Mouse (Mus musculus) heart, postnatal 36 days (tissue): ENCODE measurements at regions not wholly inside any gene's neighbourhood (a gene's known extent, or its start where the extent isn't known, plus 50 kb on each side); places are given as distances from the start of the nearest gene placed in this dataset.
"Not testable (repeated sequence)": the region's sequence is repeated elsewhere in the genome, so short reads cannot be mapped to it uniquely, and the experiment has no call there.

Experiments
- DNase-seq, 2 experiments: peaks; one replicate each; pipeline ENCODE4 v3.0.0; 2021 to 2022
- intact Hi-C: fragments of 180-260 bp; cut with DNase I; formaldehyde crosslinking; loops from one replicate; pipeline ENCODE4 v1.15.1; 2025

DNA sequence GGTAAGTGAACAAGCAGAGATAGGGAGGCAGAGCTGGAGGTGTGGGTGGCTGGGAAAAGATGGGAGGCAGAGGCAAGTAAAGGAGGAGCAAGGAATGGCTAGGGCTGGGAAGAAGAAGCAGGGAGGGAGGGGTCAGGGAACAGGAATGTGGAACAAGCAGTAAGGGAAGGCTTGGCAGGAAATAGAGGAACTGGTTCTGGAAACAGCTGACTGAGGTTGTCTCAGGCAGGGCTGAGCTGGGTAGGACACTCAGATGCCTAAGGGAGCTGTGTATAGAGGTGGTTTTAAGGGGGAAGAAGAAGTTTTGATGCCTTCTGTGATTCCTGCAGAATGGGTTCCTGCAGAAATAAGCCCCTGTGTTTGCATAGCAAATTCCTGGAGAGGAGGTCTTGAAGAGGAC is 92.7 kb downstream of the Nucb2 start:
- no peak for DNase-seq
- intact Hi-C loops, result no loop called here

DNA sequence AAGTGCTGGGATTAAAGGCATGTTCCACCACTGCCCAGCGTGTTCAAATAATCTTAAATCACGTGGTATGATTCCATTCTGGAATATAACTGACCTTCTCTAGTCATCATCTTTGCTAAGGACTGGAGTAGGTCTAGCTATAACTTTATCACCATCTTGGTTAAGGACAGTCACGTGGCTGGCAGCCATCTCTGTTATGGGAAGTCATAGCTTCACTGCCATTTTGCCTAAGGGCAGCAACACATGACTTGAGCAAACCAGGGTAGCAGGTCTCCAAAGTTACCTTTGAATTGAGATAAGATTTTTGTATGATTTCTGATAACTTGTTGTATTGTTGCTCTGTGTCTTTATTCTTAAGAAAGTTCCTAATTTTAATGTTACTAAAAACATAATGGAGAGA is 96.2 kb downstream of the Nucb2 start:
- DNase-seq, result no peak
- intact Hi-C loops, result no loop called here

GRCm38 (mm10) chr7:116603167-116603839 is 99.1 kb downstream of the Nucb2 start:
- DNase-seq, result peak in 1 of 2 experiments; percentile 10
- intact Hi-C loops, result no loop called here

DNA sequence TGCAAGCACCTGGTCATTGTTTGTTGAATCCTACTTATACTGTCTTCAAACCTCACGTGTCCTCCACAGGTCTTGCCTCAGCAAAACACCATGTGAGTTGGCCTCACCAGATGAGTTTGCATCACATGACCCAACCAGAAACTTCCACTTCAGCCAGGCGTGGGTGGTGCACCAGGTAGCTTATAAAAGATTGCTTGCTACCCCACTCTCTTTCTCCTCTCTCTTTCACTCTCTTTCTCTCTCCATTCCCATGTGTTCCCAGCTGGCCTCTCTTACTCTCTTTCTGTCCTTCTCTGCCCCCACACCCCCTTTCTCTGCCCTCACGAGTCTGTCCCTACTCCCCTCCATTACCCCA is 99.6 kb downstream of the Nucb2 start:
- intact Hi-C loops, result no loop called here
- no peak for DNase-seq

DNA sequence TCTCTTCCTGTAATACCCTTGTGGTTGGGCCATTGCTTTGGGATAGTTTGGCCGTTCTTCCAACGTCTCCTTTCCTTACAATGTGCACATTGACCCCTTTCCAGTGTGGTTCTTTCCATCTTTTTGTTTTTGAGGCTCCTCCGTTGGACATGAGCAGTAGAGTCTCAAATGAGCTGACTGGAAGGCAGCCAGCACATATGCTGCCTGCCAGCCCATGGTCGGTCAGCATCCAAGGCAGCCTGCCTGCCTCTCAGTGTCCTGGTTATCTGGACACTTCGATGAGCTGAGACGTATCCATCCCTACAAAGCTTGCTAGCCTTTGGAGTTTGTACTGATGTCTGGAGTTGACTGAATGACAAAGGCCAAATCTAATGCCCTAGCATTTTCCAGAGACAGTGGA is 102.1 kb downstream of the Nucb2 start:
- intact Hi-C loops, result loop anchor here (5.0 kb wide), 2 partner anchors 269 to 359 kb away; no protein-coding TSS in a partner anchor
- DNase-seq, result no peak

GRCm38 (mm10) chr7:116606751-116607483 is 102.7 kb downstream of the Nucb2 start:
- no peak for DNase-seq
- intact Hi-C loops, result loop anchor here (5.0 kb wide), 2 partner anchors 270 to 360 kb away; no protein-coding TSS in a partner anchor

DNA sequence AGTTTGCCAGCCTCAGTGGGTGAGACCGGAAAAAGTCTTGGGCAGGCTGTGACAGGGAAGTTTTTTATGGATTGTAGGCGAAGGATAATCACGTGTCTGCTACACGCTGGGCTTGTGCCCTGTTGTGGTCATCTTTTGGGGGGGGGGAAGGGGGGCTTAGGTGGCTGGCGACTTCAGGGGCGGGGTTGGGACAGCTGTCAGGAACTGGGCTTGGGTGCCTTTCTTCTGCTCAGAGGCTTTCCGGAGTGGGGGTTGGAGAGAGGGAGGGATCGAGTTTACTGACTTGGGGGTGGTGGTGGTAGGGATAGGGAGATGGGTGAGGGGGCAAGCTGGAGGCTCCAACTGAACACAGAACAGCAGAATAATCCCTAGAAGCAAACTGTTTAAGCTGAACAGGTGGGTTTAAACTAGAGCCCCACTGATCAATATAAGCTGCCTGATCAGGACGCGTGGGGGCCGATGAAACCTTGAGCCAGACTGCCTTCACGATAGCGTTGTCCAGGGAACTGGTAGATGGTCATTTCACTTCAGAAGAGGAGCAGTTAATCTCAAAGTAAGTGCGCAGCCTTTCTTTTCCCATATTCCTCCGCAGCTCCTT is 103.6 kb downstream of the Nucb2 start:
- intact Hi-C loops, result loop anchor here (1.0 to 5.0 kb wide), 4 partner anchors 76 to 360 kb away; no protein-coding TSS in a partner anchor
- DNase-seq, result peak; percentile 18 to 25

- intact Hi-C loops, result loop anchor here (1.0 to 5.0 kb wide), 4 partner anchors 77 to 361 kb away; no protein-coding TSS in a partner anchor
Observed at GRCm38 (mm10) chr7:116608350-116609085, 104.3 kb downstream of the Nucb2 start.

GRCm38 (mm10) chr7:116609406-116609805 is 105.2 kb downstream of the Nucb2 start:
- no peak for DNase-seq
- intact Hi-C loops, result loop anchor here (5.0 kb wide), 2 partner anchors 272 to 362 kb away; no protein-coding TSS in a partner anchor

More at GRCm38 (mm10) chr7:116608350-116609085, 104.3 kb downstream of the Nucb2 start:
- peak; percentile 63 to 70 for DNase-seq

DNA sequence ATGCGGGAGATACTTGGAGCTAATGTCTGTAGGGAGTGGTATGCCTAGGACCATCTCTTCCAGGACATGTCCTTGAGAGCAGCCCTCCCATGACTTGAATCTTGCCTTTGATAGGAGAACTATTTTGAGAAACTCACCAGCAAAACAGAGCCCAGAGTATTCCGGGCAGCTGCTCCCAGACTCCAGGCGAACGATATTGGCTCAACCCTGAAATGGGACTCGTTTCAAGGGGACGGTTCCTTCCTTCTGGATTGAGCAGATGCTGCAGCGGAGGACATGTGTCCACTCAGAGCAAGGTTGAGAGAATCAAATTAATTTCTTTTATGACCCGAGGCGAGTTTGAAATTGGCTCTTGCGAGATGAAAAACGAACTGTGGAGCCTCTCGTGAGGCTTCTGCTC is 105.7 kb downstream of the Nucb2 start:
- intact Hi-C loops, result loop anchor here (5.0 kb wide), 2 partner anchors 273 to 363 kb away; no protein-coding TSS in a partner anchor
- DNase-seq, result peak; percentile 16 to 19

GRCm38 (mm10) chr7:116615984-116616383 is 111.8 kb downstream of the Nucb2 start:
- intact Hi-C loops, result no loop called here
- DNase-seq, result no peak

DNA sequence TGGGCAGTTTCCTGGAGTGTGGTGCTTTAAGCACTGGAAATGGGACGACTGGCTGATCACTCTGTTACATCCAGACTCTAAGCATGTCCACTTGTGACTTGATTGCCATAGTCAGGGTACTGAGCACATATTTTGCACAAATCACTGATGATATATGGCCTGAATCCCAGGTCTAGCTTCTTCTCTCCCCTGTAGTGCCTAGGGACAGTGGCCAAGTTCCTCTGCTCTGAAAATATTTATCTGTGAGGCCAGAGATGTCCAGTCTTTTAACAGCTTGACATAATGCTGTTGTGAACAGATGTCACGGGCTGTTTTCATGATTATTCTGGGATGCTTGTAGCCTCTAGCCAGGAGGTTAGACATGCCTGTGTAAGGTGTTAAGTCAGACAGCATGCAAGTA is 115.5 kb downstream of the Nucb2 start:
- intact Hi-C loops, result no loop called here
- DNase-seq, result no peak

DNA sequence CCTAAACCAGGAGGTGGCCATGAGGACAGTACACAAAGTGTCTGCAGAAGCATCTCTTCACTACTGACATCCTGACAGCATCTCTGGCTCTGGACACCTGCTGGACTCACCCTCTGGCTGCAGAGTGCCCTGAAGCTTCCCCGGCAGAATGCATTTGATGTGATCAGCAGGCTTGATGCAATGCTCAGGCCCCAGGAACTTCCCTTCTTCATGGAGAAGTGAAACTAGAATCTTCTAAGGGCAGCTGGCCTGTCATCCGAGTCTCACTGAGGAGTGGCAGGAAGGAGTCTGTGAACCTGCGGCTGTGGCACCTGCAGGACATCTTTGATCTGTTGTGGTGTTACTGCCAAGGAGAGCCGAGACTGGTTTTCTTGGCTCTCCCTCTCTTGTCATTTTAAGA is 116.2 kb downstream of the Nucb2 start:
- no peak for DNase-seq
- intact Hi-C loops, result no loop called here

- intact Hi-C loops, result no loop called here
- DNase-seq, result no peak
Observed at GRCm38 (mm10) chr7:116633210-116633609, 129.0 kb downstream of the Nucb2 start.

GRCm38 (mm10) chr7:116644902-116645650 is 140.9 kb downstream of the Nucb2 start:
- intact Hi-C loops, result loop anchor here (1.0 to 5.0 kb wide), 3 partner anchors 730 to 1458 kb away; no protein-coding TSS in a partner anchor
- peak; percentile 16 to 47 for DNase-seq

GRCm38 (mm10) chr7:116654466-116654865 is 150.3 kb downstream of the Nucb2 start:
- intact Hi-C loops, result no loop called here
- DNase-seq, result no peak

GRCm38 (mm10) chr7:116657040-116657439 is 152.9 kb downstream of the Nucb2 start:
- intact Hi-C loops, result not testable (repeated sequence)

GRCm38 (mm10) chr7:116665581-116665980 is 161.4 kb downstream of the Nucb2 start:
- intact Hi-C loops, result no loop called here
- DNase-seq, result no peak

More at GRCm38 (mm10) chr7:116657040-116657439, 152.9 kb downstream of the Nucb2 start:
- DNase-seq, result not testable (repeated sequence)

DNA sequence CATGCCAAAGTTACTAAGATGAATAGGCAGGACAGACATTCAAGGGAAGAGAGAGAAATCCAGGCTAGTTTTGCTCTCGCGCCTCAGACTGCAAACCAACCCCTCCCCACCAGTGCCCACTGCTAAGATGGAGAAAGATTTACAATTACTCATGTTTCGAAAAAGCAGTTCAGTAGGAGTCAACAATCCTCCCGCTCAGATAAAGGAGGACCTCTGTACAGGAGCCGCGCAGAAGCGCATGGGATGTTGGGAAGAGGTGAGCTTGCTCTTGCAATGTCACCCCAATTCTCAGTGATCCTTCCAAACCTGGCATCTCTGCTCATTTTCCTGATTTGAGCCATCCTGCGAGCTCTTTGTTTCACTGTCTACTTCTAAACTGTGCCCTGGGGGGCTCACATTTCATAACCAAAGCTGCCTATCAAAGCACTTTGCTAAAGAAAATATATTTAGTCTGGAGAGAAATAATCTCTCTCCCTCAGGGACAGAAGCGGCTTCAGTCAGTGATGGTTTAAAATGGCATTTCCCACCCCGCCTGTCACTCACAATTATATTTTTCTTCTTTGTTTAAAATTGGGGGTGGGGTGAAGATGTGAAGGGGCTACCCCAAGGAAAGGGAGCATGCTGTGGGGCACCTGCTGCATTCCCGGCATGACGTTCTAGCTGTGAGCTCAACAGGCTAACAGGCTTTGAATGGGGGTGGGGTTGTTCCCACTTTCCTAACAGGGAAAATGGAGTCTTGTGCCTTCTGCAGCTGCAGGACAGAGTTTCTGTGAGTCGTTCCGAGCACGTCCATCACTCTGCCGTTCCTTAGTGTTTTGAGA is 170.2 kb downstream of the Nucb2 start:
- intact Hi-C loops, result no loop called here
- DNase-seq, result no peak
